Mouse (Mus musculus) neural tube, embryonic 11.5 days (tissue): Measurements from ENCODE around the gene Vmn2r94. TPM values are rescaled to one million over a fixed set of nuclear protein-coding genes. Genes with fewer than 3 reads are reported as not detected.

Experiments
- ATAC-seq: fragments of 200-750 bp; cut with Nextera tagmentation; 2 replicates; pipeline ENCODE4 v1.8.0; 2017; ENCODE audit warnings: moderate number of reproducible peaks, mild to moderate bottlenecking, moderate TSS enrichment, moderate library complexity; ENCODE audit not compliant: insufficient read depth, low FRiP score, low TSS enrichment
- DNase-seq: peaks from one replicate; pipeline ENCODE4 v3.0.0-alpha.2; 2015; ENCODE audit warnings: low spot score
- H3K27ac ChIP-seq: fragments of 300-500 bp; sonication (generic); 2 replicates; pipeline ENCODE4 v1.5.1; 2014; ENCODE audit warnings: low read depth, mild to moderate bottlenecking, low read length
- H3K27me3 ChIP-seq: fragments of 300-500 bp; sonication (generic); 2 replicates; pipeline ENCODE4 v1.6.1; 2014; ENCODE audit warnings: mild to moderate bottlenecking, low read length, mixed read lengths; ENCODE audit not compliant: control insufficient read depth, insufficient read depth
- H3K36me3 ChIP-seq: fragments of 300-500 bp; sonication (generic); 2 replicates; pipeline ENCODE4 v1.6.1; 2014; ENCODE audit warnings: mild to moderate bottlenecking, low read length, moderate library complexity, mixed read lengths; ENCODE audit not compliant: control insufficient read depth, insufficient read depth
- H3K4me1 ChIP-seq: fragments of 300-500 bp; sonication (generic); 2 replicates; pipeline ENCODE4 v1.6.1; 2014; ENCODE audit warnings: low read length, mixed read lengths; ENCODE audit not compliant: control insufficient read depth, insufficient read depth
- H3K4me2 ChIP-seq: fragments of 300-500 bp; sonication (generic); 2 replicates; pipeline ENCODE4 v1.6.1; 2014; ENCODE audit warnings: low read depth, mild to moderate bottlenecking, moderate library complexity
- H3K4me3 ChIP-seq: fragments of 300-500 bp; sonication (generic); 2 replicates; pipeline ENCODE4 v1.5.1; 2014; ENCODE audit warnings: low read depth, low read length
- H3K9ac ChIP-seq: fragments of 300-500 bp; sonication (generic); 2 replicates; pipeline ENCODE4 v1.6.1; 2014; ENCODE audit warnings: mild to moderate bottlenecking, low read length
- H3K9me3 ChIP-seq: fragments of 300-500 bp; sonication (generic); 2 replicates; pipeline ENCODE4 v1.6.1; 2016; ENCODE audit warnings: low read length; ENCODE audit not compliant: control insufficient read depth
- WGBS: fragments of 180-500 bp; shearing (Covaris S2); extraction: QIAGEN DNeasy Blood & Tissue Kit; methylation state at CpG from one replicate; pipeline ENCODE4 v1.1.7; 2014; 5-methylcytosine and 5-hydroxymethylcytosine counted together
- polyA plus RNA-seq: library from polyadenylated mRNA; unstranded; fragments of >200 nt; fragmentation: Nextera tagmentation; extraction: Ambion mirVana; gene quantifications from 2 replicates; pipeline ENCODE4 v1.2.1, GENCODE M21; 2014

Vmn2r94 gene
- not detected in 2 replicates for polyA plus RNA-seq

GRCm38 (mm10) chr17:18277656-18278055, at the start of gene Vmn2r94:
Vmn2r94 (minus strand) TSS chr17:18277756.
- H3K4me1 ChIP-seq: no peaks in the 10 kb centered on the region
- no peaks in the 10 kb centered on the region for H3K27me3 ChIP-seq
- DNase-seq (no peak), ATAC-seq (no peak)
- no peaks in the 10 kb centered on the region for H3K36me3 ChIP-seq
- 69% methylated on average over 2 of the region's 2 CpGs for WGBS
- peaks cover 3% of the 10 kb centered on the region; the same call in 1 of the 2 replicates for H3K9me3 ChIP-seq
- H3K27ac ChIP-seq: no peak within 1 kb of the TSS
- no peak within 1 kb of the TSS for H3K4me2 ChIP-seq
- no peak within 1 kb of the TSS for H3K9ac ChIP-seq
- no peak within 1 kb of the TSS for H3K4me3 ChIP-seq

GRCm38 (mm10) chr17:18323031-18323430, 45.5 kb upstream of the Vmn2r94 start:
- Histone ChIP-seq H3K27ac (no peak overlapping the region), H3K9me3 (0 out of 2 replicates have a peak, but pooled peaks cover 3% of the 10 kb centered on the region), H3K27me3 (no peaks in the 10 kb centered on the region), H3K4me2 (no peak overlapping the region), H3K36me3 (no peaks in the 10 kb centered on the region), H3K9ac (no peak overlapping the region), H3K4me1 (no peaks in the 10 kb centered on the region), H3K4me3 (no peak overlapping the region)
- WGBS: 95% methylated on average over 2 of the region's 2 CpGs
- DNase-seq: no peak
- ATAC-seq: no peak

- WGBS: 53% methylated on average over 1 of the region's 1 CpGs
- Histone ChIP-seq H3K27ac (no peak within 1 kb of the TSS), H3K9ac (no peak within 1 kb of the TSS), H3K4me1 (no peaks in the 10 kb centered on the region), H3K36me3 (no peaks in the 10 kb centered on the region), H3K4me2 (no peak within 1 kb of the TSS), H3K4me3 (no peak within 1 kb of the TSS), H3K9me3 (peaks cover 4% of the 10 kb centered on the region; the same call in 1 of the 2 replicates), H3K27me3 (no peaks in the 10 kb centered on the region)
- DNase-seq: no peak
- ATAC-seq: no peak
These were observed 20.2 kb upstream of the Vmn2r94 start, which contains the start of gene Vmn2r93 for GRCm38 (mm10) chr17:18297799-18298198. Vmn2r93 (plus strand) TSS chr17:18298099.

- no peaks in the 10 kb centered on the region for H3K36me3 ChIP-seq
- H3K9me3 ChIP-seq: no peaks in the 10 kb centered on the region; the same call in 1 of the 2 replicates
- 81% methylated on average over 13 of the region's 14 CpGs for WGBS
- ATAC-seq (no peak), DNase-seq (no peak)
- H3K4me3 ChIP-seq: no peak overlapping the region
- no peak overlapping the region for H3K9ac ChIP-seq
- no peaks in the 10 kb centered on the region for H3K27me3 ChIP-seq
- H3K4me1 ChIP-seq: no peaks in the 10 kb centered on the region
- H3K27ac ChIP-seq: no peak overlapping the region
- H3K4me2 ChIP-seq: no peak overlapping the region
These were observed 40.6 kb downstream of the Vmn2r94 start for GRCm38 (mm10) chr17:18236931-18237330.

- no peaks in the 10 kb centered on the region; the same call in 1 of the 2 replicates for H3K9me3 ChIP-seq
- no peak overlapping the region for H3K9ac ChIP-seq
- WGBS: 85% methylated on average over 2 of the region's 2 CpGs
- H3K4me3 ChIP-seq: no peak overlapping the region
- H3K4me2 ChIP-seq: no peak overlapping the region
- no peaks in the 10 kb centered on the region for H3K36me3 ChIP-seq
- ATAC-seq: no peak
- H3K4me1 ChIP-seq: no peaks in the 10 kb centered on the region
- H3K27ac ChIP-seq: no peak overlapping the region
- no peaks in the 10 kb centered on the region for H3K27me3 ChIP-seq
- no peak for DNase-seq
These were observed 45.6 kb downstream of the Vmn2r94 start for GRCm38 (mm10) chr17:18231996-18232395.

GRCm38 (mm10) chr17:18221300-18221699, 56.3 kb downstream of the Vmn2r94 start:
- ATAC-seq (no peak), DNase-seq (no peak)
- Histone ChIP-seq H3K4me1 (no peaks in the 10 kb centered on the region), H3K9ac (no peak overlapping the region), H3K4me3 (no peak overlapping the region), H3K27me3 (no peaks in the 10 kb centered on the region), H3K36me3 (no peaks in the 10 kb centered on the region), H3K9me3 (no peaks in the 10 kb centered on the region; the same call in 1 of the 2 replicates), H3K4me2 (no peak overlapping the region), H3K27ac (no peak overlapping the region)

Other genes starting within 250 kb of the Vmn2r94 start
- not detected in 2 replicates for gene Vmn2r124, start 228.3 kb downstream of the Vmn2r94 start, polyA plus RNA-seq
- gene Vmn2r91, start 192.7 kb downstream of the Vmn2r94 start, polyA plus RNA-seq: not detected in 2 replicates
- not detected in 2 replicates for gene Vmn2r92, start 125.9 kb downstream of the Vmn2r94 start, polyA plus RNA-seq
- not detected in 2 replicates for gene Vmn2r93, start 20.3 kb upstream of the Vmn2r94 start, polyA plus RNA-seq
- gene Vmn2r95, start 146.3 kb upstream of the Vmn2r94 start, polyA plus RNA-seq: not detected in 2 replicates